Mouse (Mus musculus): Measurements from ENCODE around the gene Polr2l.

Polr2l gene

DNA sequence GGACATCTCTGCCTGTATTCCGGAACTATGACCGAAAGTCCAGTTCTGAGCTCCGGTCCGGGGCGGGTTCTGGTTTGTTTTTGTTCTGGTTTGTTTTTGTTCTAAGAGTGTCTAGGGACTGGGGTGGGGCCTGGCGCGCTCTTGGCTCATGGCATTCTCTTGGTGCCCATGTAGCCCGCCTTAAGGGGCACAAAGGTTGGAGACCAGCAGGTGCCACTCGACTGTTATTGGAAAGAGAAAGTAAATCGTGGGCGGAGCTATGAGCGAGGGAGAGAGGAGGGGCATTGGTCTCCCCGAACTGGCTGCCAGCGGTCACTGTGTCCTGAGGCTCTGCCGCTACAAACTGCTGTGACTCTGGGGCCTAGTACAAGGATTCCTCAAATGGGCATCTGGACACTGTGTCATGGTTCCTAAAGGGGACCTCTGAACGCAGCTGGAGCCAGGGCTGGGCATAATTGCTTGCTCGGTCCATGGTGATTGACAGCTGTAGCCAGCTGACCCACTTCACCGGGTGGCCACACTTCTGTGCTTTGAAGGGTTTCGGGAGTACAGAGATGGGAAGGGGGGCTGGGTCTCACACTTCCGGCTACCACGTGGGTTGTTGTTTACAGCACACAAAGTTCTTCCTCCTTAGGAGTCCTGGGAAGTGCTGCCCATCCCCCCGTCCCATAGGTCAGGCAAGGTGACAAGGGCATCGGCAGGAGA lies 19.2 kb downstream of the Polr2l start:
- CTCF ChIA-PET: interaction anchor here in 2 of 4 experiments (0.6 to 3.2 kb wide), 10 partner anchors 9 to 177 kb away, joined by 3 to 21 read pairs (median 6); partner anchors contain the start of genes Cd151 (in 1 of the 2), Pidd1 (in 1 of the 2), Rplp2 (in 1 of the 2) and Sct (in 1 of the 2)
- POLR2A ChIA-PET: interaction anchor here (0.6 to 38.4 kb wide), 26 partner anchors 3 to 482 kb away, joined by 3 to 944 read pairs (median 6); partner anchors contain the start of genes Polr2l (in 3 of the 4), Rplp2 (in 3 of the 4), Tspan4 (in 3 of the 4) and Cd151 (in 2 of the 4)

DNA sequence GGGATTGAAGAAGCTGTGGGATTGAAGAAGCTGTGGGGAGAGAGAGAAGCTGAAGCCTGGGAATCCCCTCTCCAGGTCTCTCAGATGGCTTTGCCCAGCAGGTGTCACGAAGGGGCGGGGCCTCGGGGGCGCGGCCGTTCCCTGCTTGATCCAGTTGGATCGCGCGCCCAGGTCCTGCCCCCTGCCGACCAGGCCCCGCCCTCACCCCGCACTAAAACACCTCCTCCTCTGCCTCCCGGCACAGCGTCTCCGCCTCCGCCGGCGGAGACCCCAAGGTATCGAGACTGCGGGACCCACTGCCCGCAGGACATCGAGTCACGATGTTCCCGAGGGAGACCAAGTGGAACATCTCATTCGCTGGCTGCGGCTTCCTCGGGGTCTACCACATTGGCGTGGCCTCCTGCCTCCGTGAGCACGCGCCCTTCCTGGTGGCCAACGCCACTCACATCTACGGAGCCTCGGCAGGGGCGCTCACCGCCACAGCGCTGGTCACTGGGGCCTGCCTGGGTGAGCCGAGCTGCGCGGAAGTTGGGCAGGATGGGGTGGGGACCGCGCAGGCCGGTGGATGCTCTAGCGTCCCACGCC lies 19.9 kb downstream of the Polr2l start, which contains the start of gene Pnpla2:
Pnpla2 (plus strand) TSS at position 232 of the 585 bp plus-strand sequence.
- CTCF ChIA-PET: interaction anchor here in 2 of 4 experiments (0.6 to 3.2 kb wide), 14 partner anchors 8 to 176 kb away, joined by 3 to 21 read pairs (median 4); partner anchors contain the start of genes Cd151 (in 1 of the 2), Rplp2 (in 1 of the 2) and Sct (in 1 of the 2)
- POLR2A ChIA-PET: interaction anchor here (0.6 to 38.4 kb wide), 33 partner anchors 4 to 482 kb away, joined by 3 to 944 read pairs (median 4); partner anchors contain the start of genes Cd151 (in 3 of the 4), Polr2l (in 3 of the 4), Rplp2 (in 3 of the 4) and Tspan4 (in 3 of the 4)

DNA sequence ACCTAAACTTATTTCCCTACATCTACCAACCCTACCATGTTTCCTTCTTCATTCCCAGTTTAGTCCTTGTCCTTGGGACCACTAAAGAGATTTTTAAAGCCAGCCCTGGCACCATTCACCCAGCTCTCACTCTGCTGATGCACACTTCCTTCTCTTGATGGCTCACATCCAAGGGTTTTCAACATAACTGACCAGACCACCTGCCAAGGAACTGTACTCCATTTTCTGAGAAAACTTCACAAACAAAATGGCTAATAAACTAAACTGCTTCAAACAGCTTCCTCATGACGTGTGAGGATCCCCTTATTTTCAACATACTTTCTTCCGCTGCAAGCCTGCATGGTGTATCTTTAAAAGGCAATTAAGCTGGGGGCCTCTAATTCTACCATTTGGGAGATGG lies 21.3 kb downstream of the Polr2l start:
- ChIA-PET CTCF (interaction anchor here in 1 of 4 experiments (0.7 to 3.2 kb wide), 3 partner anchors 16 to 75 kb away, joined by 3 to 15 read pairs (median 3); partner anchors contain the start of gene Slc25a22), POLR2A (interaction anchor here (0.6 to 26.7 kb wide), 14 partner anchors 10 to 238 kb away, joined by 3 to 944 read pairs (median 8); partner anchors contain the start of genes Cd151 (in 2 of the 4), Cend1 (in 2 of the 4), Cracr2b (in 2 of the 4) and Pidd1 (in 2 of the 4))

DNA sequence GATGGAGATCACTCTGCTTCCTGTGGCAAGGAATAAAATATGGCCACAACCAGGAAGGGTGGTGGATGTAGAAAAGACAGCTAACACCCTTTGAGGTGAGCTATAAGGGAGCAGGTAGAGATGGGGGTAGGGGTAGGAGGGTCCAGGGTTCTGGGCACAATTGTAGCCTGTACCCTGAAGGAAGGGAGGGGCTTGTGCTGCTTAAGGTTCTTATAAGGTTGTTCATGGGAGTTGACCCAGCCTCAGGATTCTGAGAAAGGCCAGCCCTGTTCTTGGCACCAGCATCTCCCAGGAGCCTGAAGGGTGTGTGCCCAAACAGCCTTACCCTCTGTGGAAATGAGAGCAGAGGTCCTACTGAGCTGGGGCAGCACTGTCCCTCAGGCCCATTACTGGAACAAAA lies 23.0 kb downstream of the Polr2l start:
- ChIA-PET POLR2A (interaction anchor here (0.6 to 26.7 kb wide), 23 partner anchors 8 to 235 kb away, joined by 3 to 944 read pairs (median 3); partner anchors contain the start of genes Cd151 (in 3 of the 4), Polr2l (in 3 of the 4), Taldo1 (in 3 of the 4) and Tspan4 (in 3 of the 4)), CTCF (interaction anchor here in 2 of 4 experiments (1.5 to 1.8 kb wide), 2 partner anchors 9 to 12 kb away, joined by 5 to 6 read pairs; no protein-coding TSS in a partner anchor)

DNA sequence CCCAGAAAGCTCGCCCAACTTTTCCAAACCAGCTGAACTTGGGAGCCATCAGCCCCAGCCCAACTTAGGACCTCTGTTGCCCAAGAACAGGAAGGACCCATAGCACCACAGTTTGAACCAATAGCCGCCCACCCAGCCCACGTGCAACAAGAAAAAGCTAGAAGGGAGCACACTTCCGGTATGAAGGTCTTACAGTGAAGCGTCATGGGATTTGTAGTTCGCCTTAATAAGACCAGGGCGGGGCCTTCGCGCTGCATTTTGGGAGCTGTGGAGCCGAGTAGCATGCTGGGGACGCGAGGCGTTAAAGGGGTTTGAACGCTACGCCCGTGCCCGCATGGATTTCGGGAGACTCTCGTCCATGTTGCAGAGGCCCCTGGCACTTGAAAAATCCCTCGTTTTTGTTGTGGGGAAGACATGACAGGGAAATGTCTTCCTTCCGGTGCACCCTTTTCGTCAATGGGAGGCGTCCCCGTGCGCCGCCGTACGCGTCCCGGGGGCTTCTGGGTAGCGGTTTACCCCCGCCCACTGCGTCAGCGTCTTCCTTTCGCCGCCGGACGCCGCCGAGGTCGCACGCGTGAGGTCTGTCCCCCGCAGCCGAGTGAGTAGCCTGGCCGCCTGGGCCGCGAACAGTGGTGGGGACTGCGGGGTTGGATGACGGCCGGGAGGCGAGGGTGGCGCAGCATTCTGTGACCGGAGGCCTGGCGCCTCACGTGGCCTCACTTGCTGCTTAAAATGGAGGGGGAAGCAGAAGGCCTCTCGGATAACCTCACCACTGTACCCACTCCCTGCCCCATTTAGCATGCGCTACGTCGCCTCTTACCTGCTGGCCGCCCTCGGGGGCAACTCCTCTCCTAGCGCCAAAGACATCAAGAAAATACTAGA lies 27.6 kb downstream of the Polr2l start, which contains the start of gene Rplp2:
Rplp2 (plus strand) TSS at position 261 of the 882 bp plus-strand sequence.
- POLR2A ChIA-PET: interaction anchor here (0.5 to 26.7 kb wide), 68 partner anchors 8 to 1606 kb away, joined by 3 to 944 read pairs (median 4); partner anchors contain the start of genes Cd151 (in 4 of the 4), Chid1 (in 3 of the 4), Cracr2b (in 3 of the 4) and Polr2l (in 3 of the 4)
- CTCF ChIA-PET: interaction anchor here (0.6 to 1.4 kb wide), 18 partner anchors 8 to 177 kb away, joined by 3 to 14 read pairs (median 4); partner anchors contain the start of gene Taldo1 (in 1 of the 4)

DNA sequence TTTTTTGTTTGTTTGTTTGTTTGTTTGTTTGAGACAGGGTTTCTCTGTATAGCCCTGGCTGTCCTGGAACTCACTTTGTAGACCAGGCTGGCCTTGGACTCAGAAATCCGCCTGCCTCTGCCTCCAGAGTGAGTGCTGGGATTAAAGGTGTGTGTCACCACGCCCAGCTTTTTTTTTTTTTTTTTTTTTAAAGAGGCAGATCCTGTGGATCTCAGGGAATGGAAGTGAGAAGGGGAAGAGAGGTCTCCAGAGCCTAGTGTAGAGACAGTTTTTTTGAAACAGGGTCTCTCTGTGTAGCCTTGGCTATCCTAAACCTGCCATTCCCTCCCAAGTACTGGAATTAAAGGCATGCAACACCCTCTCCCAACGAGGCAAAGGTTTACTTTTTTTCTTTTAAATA lies 28.6 kb downstream of the Polr2l start:
- CTCF ChIA-PET: interaction anchor here (0.6 to 1.4 kb wide), 13 partner anchors 9 to 167 kb away, joined by 3 to 14 read pairs (median 4); no protein-coding TSS in a partner anchor
- POLR2A ChIA-PET: interaction anchor here (0.6 to 26.7 kb wide), 36 partner anchors 8 to 604 kb away, joined by 3 to 944 read pairs (median 6); partner anchors contain the start of genes Cd151 (in 3 of the 4), Cend1 (in 2 of the 4), Chid1 (in 2 of the 4) and Cracr2b (in 2 of the 4)

DNA sequence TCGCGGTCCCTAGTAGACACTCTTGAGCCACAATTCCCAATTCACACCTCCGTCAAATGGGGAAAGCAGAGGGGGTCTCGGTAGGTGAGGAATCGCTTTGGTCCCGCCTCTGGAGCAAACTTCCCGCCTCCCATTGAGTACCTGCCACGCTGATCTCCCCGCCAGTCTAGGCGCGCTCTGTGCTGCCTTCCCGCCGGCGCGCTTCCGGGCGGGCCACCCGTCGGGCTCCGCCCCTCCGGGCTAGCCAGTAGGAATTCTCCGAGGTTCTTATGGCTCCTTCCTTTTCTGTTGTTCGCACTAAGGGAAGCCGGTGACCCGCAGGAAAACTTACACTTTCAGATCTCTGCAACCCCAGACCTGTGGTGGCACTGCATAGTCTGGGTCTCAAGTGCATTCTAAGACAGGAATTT lies 31.1 kb downstream of the Polr2l start, which contains the start of gene Pidd1:
Pidd1 (minus strand) TSS at position 198 of the 410 bp plus-strand sequence.
- ChIA-PET POLR2A (interaction anchor here in 3 of 4 experiments (0.9 to 21.5 kb wide), 32 partner anchors 8 to 418 kb away, joined by 3 to 465 read pairs (median 7); partner anchors contain the start of genes Cd151 (in 2 of the 3), Cend1 (in 2 of the 3), Cracr2b (in 2 of the 3) and Pnpla2 (in 2 of the 3)), CTCF (interaction anchor here in 3 of 4 experiments (0.5 to 2.9 kb wide), 23 partner anchors 8 to 228 kb away, joined by 3 to 17 read pairs (median 5); partner anchors contain the start of genes Cend1 (in 2 of the 3), Pnpla2 (in 2 of the 3), Taldo1 (in 2 of the 3) and Eps8l2 (in 1 of the 3))

DNA sequence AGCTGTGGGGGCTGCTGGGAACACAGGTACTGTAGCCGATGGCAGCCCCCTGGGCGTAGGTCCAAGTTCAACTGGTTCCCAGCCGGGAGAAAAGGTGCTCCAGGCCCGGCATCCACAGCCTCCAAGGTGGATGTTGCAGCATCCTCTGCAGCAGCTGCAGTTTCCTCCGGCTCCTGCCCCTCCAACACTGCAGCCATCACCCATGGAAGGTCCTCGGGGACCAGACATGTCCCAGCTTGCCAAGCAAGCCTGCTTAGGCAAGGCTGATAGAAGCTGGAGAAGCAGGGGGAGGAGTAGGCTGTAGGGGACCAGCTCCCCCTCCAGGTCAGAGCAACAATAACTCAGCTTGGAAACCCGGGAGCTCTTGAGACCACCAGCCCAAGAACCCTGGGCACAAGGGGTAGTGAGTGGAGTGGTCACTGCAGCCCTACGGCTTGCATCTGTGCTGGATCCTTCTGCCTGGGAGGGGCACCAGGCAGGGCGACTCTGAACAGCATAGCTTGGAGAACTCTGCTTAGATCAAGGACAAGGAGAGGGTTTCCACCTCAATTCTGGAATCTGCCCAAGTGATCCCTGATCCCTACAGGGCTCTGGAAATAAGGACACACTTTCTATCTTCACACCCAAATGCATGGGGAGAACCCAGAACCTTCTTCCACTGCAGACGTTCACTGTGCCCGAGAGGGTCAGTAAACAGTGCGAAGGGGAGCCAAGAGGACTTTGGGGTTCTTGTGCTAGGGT lies 31.7 kb downstream of the Polr2l start:
- POLR2A ChIA-PET: interaction anchor here in 3 of 4 experiments (0.6 to 21.5 kb wide), 41 partner anchors 8 to 417 kb away, joined by 3 to 465 read pairs (median 5); partner anchors contain the start of genes Pnpla2 (in 3 of the 3), Cd151 (in 2 of the 3), Cend1 (in 2 of the 3) and Cracr2b (in 2 of the 3)
- CTCF ChIA-PET: interaction anchor here (0.5 to 2.9 kb wide), 31 partner anchors 9 to 227 kb away, joined by 3 to 17 read pairs (median 5); partner anchors contain the start of genes Cend1 (in 2 of the 4), Pnpla2 (in 2 of the 4), Taldo1 (in 2 of the 4) and Eps8l2 (in 1 of the 4)

DNA sequence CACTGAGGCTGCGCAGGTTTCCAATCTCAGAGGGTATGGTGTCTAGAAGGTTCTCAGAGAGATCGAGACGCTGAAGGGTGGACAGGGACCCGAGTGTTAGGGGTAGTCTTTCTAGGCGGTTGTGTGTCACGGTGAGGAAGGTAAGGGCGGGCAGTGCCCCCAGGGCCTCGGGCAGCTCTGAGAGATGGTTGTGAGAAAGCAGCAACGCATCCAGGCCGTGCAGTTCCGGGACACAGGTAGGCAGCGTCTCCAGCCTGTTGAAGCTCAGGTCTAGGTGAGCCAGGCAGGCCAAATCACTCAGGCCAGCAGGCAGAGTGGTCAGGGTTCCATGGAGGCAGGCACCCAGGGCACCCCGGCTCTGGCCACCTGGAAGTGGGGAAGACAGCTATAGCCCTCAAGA lies 32.7 kb downstream of the Polr2l start:
- CTCF ChIA-PET: interaction anchor here in 3 of 4 experiments (0.7 to 2.9 kb wide), 21 partner anchors 10 to 173 kb away, joined by 3 to 17 read pairs (median 5); partner anchors contain the start of genes Cend1 (in 1 of the 3), Polr2l (in 1 of the 3), Taldo1 (in 1 of the 3) and Tspan4 (in 1 of the 3)

DNA sequence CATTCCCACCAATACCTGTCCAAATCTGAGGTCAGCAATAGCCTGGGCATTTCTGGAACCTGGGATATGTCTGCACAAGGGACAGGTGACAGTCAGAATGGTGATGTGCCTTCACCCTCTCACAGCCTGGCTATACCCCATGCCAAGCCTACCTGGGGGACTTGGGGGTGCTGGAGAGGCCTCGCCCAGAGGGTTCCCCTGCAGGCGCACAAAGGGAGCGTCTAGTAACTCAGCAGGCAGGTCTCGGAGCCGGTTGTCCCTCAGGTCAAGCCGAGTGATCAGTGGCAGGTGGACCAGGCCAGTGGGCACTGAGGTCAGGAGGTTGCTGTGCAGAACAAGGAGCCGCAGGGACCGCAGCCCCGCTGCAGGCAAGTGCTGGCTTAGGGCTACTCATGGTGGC lies 33.5 kb downstream of the Polr2l start:
- POLR2A ChIA-PET: interaction anchor here in 2 of 4 experiments (0.8 to 21.5 kb wide), 13 partner anchors 11 to 113 kb away, joined by 3 to 465 read pairs (median 8); partner anchors contain the start of genes Pnpla2 (in 2 of the 2), Taldo1 (in 2 of the 2), Cd151 (in 1 of the 2) and Cend1 (in 1 of the 2)
- CTCF ChIA-PET: interaction anchor here in 3 of 4 experiments (0.6 to 2.8 kb wide), 7 partner anchors 17 to 173 kb away, joined by 3 to 13 read pairs (median 3); no protein-coding TSS in a partner anchor

More for the DNA sequence above, 32.7 kb downstream of the Polr2l start:
- POLR2A ChIA-PET: interaction anchor here in 3 of 4 experiments (0.6 to 21.5 kb wide), 25 partner anchors 8 to 391 kb away, joined by 3 to 465 read pairs (median 6); partner anchors contain the start of genes Cd151 (in 2 of the 3), Cracr2b (in 2 of the 3), Pnpla2 (in 2 of the 3) and Cend1 (in 1 of the 3)

DNA sequence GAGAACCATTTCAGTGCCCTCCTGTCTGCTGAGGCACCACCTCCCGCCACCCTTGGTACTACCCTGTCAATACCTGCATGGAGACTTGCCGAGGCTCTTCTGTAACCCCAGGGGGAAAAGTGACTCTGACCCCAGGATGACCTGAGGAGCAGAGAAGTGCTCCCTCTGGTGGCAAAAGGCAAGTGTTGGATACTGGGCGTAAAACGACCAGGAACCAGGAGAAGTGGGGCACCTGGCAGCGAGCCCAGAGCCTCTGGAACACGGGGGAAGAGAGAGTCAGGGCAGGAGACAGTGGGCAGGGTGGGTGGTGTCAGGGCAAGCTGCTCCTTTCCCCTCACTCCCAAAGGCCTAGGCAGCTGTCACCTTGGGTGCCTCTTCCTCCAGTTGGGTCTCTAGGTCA lies 34.3 kb downstream of the Polr2l start:
- CTCF ChIA-PET: interaction anchor here in 3 of 4 experiments (0.6 to 3.7 kb wide), 6 partner anchors 11 to 369 kb away, joined by 3 to 22 read pairs (median 4); partner anchors contain the start of genes Cend1 (in 1 of the 3) and Taldo1 (in 1 of the 3)
- POLR2A ChIA-PET: interaction anchor here in 2 of 4 experiments (0.5 to 21.5 kb wide), 10 partner anchors 10 to 237 kb away, joined by 3 to 465 read pairs (median 4); partner anchors contain the start of genes Cd151 (in 1 of the 2), Cend1 (in 1 of the 2), Cracr2b (in 1 of the 2) and Pnpla2 (in 1 of the 2)

DNA sequence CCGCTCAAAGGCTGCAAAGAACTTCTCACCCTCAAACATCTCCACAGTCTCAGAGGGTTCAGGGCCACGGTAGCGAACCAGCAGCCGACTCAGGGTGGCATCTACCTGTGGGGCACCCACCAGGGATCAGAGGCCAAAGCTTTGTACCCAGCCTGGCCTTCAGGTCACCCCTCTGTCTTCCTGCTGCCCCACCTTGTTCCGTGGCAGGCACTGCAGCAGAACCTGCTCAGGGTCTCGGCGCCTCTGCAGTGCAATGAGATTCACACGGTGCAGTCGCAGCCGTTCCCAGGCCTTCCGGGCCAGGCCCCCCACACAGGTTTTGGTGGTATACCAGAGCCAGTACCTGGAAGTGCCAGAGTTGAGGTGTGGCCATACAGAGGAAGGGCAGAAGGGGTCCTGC lies 35.1 kb downstream of the Polr2l start:
- ChIA-PET POLR2A (interaction anchor here in 2 of 4 experiments (0.9 to 21.5 kb wide), 14 partner anchors 7 to 99 kb away, joined by 3 to 465 read pairs (median 5); partner anchors contain the start of genes Rplp2 (in 2 of the 2), Taldo1 (in 2 of the 2), Cd151 (in 1 of the 2) and Cend1 (in 1 of the 2)), CTCF (interaction anchor here in 3 of 4 experiments (0.5 to 3.7 kb wide), 8 partner anchors 11 to 368 kb away, joined by 3 to 22 read pairs (median 5); partner anchors contain the start of genes Cend1 (in 1 of the 3), Pnpla2 (in 1 of the 3) and Taldo1 (in 1 of the 3))

DNA sequence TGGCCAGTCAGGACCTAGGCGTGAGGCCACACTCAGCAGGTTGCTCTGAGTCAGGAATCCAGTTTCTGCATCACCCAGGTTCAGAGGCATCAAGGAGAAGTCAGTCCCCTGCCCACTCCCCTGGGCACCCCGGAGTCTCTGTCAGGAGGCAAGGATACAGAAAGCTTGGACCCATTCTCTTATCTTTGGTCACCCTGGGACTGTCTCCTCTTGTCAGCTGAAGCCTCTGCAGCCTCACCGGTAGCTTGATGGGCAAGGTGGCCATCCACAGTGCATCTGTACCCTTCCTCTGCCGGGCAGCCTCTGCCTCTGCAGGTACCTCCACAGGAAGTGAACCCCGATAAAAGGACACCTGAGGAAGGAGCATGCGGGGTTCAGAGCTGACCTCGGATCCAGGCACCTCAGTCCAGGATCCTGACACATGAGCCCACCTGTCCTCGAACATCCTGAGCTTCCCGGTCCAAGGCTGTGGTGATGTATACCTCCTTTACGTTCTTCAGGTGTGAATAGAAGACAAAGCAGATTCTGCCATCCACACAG lies 35.7 kb downstream of the Polr2l start:
- CTCF ChIA-PET: interaction anchor here in 2 of 4 experiments (1.1 to 3.7 kb wide), 7 partner anchors 11 to 47 kb away, joined by 3 to 22 read pairs (median 5); partner anchors contain the start of genes Cend1 (in 1 of the 2), Cracr2b (in 1 of the 2), Pnpla2 (in 1 of the 2) and Taldo1 (in 1 of the 2)
- POLR2A ChIA-PET: interaction anchor here in 3 of 4 experiments (0.7 to 21.5 kb wide), 20 partner anchors 8 to 98 kb away, joined by 3 to 465 read pairs (median 5); partner anchors contain the start of genes Cd151 (in 2 of the 3), Cend1 (in 2 of the 3), Rplp2 (in 2 of the 3) and Taldo1 (in 2 of the 3)

All from embryonic stem cell, embryonic (primary cell).